Mouse (Mus musculus) thymus, adult 2 months (tissue): Measurements from ENCODE around the gene Itgb7. TPM values are rescaled to one million over a fixed set of nuclear protein-coding genes. Genes with fewer than 3 reads are reported as not detected.
A peak's percentile ranks its signal among the peaks of the same experiment; 100 is the strongest.
"Not testable (repeated sequence)": the region's sequence is repeated elsewhere in the genome, so short reads cannot be mapped to it uniquely, and the experiment has no call there.

Experiments used
- DNase-seq: peaks from one replicate; pipeline ENCODE4 v3.0.0; 2021
- H3K27ac ChIP-seq: fragments of 200-500 bp; 2 replicates; pipeline ENCODE4 v1.5.1; 2012; ENCODE audit warnings: low read length, control low read depth; ENCODE audit not compliant: control insufficient read depth, insufficient read depth
- H3K27me3 ChIP-seq: fragments of 200-500 bp; 2 replicates; pipeline ENCODE4 v1.6.1; 2012; ENCODE audit warnings: mild to moderate bottlenecking, low read length, moderate library complexity, mixed read lengths; ENCODE audit not compliant: control insufficient read depth, insufficient read depth
- H3K36me3 ChIP-seq: fragments of 200-500 bp; 2 replicates; pipeline ENCODE4 v1.6.1; 2012; ENCODE audit warnings: mild to moderate bottlenecking, low read length, moderate library complexity; ENCODE audit not compliant: control insufficient read depth, insufficient read depth
- H3K4me1 ChIP-seq: fragments of 200-500 bp; replicated peaks from 2 replicates; pipeline ENCODE4 v1.6.1; 2012; ENCODE audit warnings: low read length; ENCODE audit not compliant: control insufficient read depth, insufficient read depth
- H3K4me3 ChIP-seq: fragments of 200-500 bp; 2 replicates; pipeline ENCODE4 v1.5.1; 2012; ENCODE audit warnings: mild to moderate bottlenecking, low read length, control low read depth, moderate library complexity; ENCODE audit not compliant: control insufficient read depth, insufficient read depth
- CTCF ChIP-seq: fragments of 200-500 bp; IDR thresholded peaks from 2 replicates; pipeline ENCODE4 v1.5.1; 2012; ENCODE audit warnings: mild to moderate bottlenecking, control low read depth, low read length, moderate library complexity, borderline replicate concordance; ENCODE audit not compliant: control insufficient read depth, poor library complexity, insufficient read depth; ENCODE audit errors: extremely low read depth
- POLR2A ChIP-seq: fragments of 200-500 bp; IDR thresholded peaks from 2 replicates; pipeline ENCODE4 v1.6.1; 2012; ENCODE audit warnings: mild to moderate bottlenecking, low read length, control low read depth, moderate library complexity; ENCODE audit not compliant: control insufficient read depth, poor library complexity, insufficient read depth; ENCODE audit errors: extremely low read depth
- WGBS: fragments of 180-500 bp; shearing (Covaris S2); methylation state at CpG from one replicate; pipeline ENCODE4 v1.1.7; 2018; 5-methylcytosine and 5-hydroxymethylcytosine counted together
- polyA plus RNA-seq: library from polyadenylated mRNA; depleted of rRNA; stranded (reverse); fragments of >200 nt; gene quantifications from 2 replicates; pipeline ENCODE4 v1.2.3, GENCODE M21; 2012

Gene Itgb7
- polyA plus RNA-seq, 1 experiment: 82.8 TPM

- Histone ChIP-seq H3K27me3 (no peaks in the 10 kb centered on the region), H3K36me3 (no peaks in the 10 kb centered on the region), H3K27ac (no peak overlapping the region), H3K4me3 (no peak overlapping the region), H3K4me1 (peaks cover 24% of the 10 kb centered on the region)
- TF ChIP-seq POLR2A (no peak), CTCF (peak; percentile 89)
- DNase-seq: peak; percentile 84
- WGBS: 22% methylated on average over 9 of the region's 9 CpGs
Measured at GRCm38 (mm10) chr15:102239260-102239590, 7.5 kb upstream of the Itgb7 start.

DNA sequence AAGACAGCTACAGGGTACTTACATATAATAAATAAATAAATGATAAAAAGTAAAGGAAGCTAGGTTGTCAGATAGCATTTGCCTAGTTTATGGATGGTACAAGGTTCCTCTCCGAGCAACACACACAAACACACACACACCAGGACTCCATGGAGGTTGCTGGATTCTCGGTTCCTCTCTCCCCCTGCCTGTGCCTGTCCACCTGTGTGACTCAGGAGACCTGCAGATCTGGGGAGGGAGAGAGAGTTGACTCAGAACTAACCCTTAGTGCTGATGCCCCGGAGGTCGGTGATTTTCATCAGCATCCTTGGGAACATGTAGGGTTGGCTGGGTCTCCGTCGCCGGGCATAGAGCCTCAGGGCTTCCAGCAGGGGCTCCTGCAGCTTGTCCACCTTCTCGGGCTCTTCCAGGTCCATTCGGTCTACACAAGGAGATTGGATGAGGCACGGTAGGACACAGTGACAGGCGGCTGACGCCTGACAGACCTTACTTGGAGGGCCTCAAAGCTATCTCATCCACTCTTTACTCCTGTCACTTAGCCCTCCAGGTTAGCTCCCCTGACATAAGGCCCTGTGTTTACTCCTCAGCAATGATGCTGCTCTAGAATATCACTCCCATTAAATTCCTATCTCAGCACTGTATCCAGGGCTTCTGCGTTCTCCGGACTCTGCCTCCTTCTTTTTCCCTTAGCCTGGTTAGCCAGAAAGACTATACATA, 7.0 kb upstream of the Itgb7 start:
- no peaks in the 10 kb centered on the region for H3K27me3 ChIP-seq
- no peak for DNase-seq
- peaks cover 28% of the 10 kb centered on the region for H3K4me1 ChIP-seq
- no peak overlapping the region for H3K27ac ChIP-seq
- 91% methylated on average over 14 of the region's 14 CpGs for WGBS
- H3K36me3 ChIP-seq: no peaks in the 10 kb centered on the region
- no peak overlapping the region for H3K4me3 ChIP-seq
- TF ChIP-seq POLR2A (no peak), CTCF (no peak)

GRCm38 (mm10) chr15:102235371-102236027, 3.8 kb upstream of the Itgb7 start:
- no peaks in the 10 kb centered on the region for H3K36me3 ChIP-seq
- TF ChIP-seq POLR2A (no peak), CTCF (no peak)
- H3K4me1 ChIP-seq: peaks cover 46% of the 10 kb centered on the region
- H3K27ac ChIP-seq: no peak overlapping the region
- 26% methylated on average over 21 of the region's 21 CpGs for WGBS
- H3K4me3 ChIP-seq: no peak overlapping the region
- DNase-seq: peak; percentile 31
- no peaks in the 10 kb centered on the region for H3K27me3 ChIP-seq

- WGBS: 0% methylated on average over 2 of the region's 2 CpGs
- peak; percentile 37 for DNase-seq
Measured at GRCm38 (mm10) chr15:102233896-102234295, 2.2 kb upstream of the Itgb7 start.

DNA sequence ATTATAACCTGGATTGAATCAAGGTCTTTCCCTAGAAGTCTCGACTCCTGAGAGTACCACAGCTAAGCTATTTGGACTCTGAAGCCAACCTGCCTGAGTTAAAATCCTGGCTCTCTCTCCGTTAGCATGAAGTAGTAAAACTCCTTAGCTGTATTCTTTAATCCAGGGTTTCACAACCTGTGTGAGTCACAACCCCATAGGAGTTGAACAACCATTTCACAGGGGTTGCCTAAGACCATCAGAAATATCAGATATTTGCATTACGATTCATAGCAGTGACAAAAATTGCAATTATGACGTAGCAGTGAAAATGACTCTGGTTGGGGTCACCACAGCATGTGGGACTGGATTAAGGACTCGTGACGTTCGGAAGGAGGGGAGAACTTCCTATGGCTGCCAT, 1.0 kb upstream of the Itgb7 start:
- no peak for TF ChIP-seq CTCF
- no peak for TF ChIP-seq POLR2A
- WGBS: 93% methylated on average over 7 of the region's 7 CpGs
- H3K36me3 ChIP-seq: no peaks in the 10 kb centered on the region
- no peak for DNase-seq
- H3K4me1 ChIP-seq: peaks cover 47% of the 10 kb centered on the region
- H3K27ac ChIP-seq: no peak overlapping the region
- no peak overlapping the region for H3K4me3 ChIP-seq
- no peaks in the 10 kb centered on the region for H3K27me3 ChIP-seq

More at GRCm38 (mm10) chr15:102233896-102234295, 2.2 kb upstream of the Itgb7 start:
- no peaks in the 10 kb centered on the region for H3K36me3 ChIP-seq
- H3K4me3 ChIP-seq: no peak overlapping the region
- H3K27ac ChIP-seq: no peak overlapping the region; the same call in 1 of the 2 replicates
- peaks cover 47% of the 10 kb centered on the region for H3K4me1 ChIP-seq
- no peaks in the 10 kb centered on the region for H3K27me3 ChIP-seq
- TF ChIP-seq POLR2A (no peak), CTCF (no peak)

- Histone ChIP-seq H3K36me3 (no peaks in the 10 kb centered on the region), H3K27me3 (no peaks in the 10 kb centered on the region), H3K4me1 (peaks cover 49% of the 10 kb centered on the region), H3K4me3 (peak overlapping the region; percentile 37), H3K27ac (peak overlapping the region; percentile 62; the same call in 1 of the 2 replicates)
- TF ChIP-seq POLR2A (no peak), CTCF (no peak)
- peak; percentile 31 for DNase-seq
- WGBS: 61% methylated on average over 17 of the region's 17 CpGs
Measured at GRCm38 (mm10) chr15:102230408-102231321, 1.1 kb downstream of the Itgb7 start.

- not testable (repeated sequence) for H3K27me3 ChIP-seq, H3K27ac ChIP-seq, DNase-seq, H3K36me3 ChIP-seq, H3K4me3 ChIP-seq
- H3K4me1 ChIP-seq: peaks cover 12% of the 10 kb centered on the region
- 16% methylated on average over 6 of the region's 6 CpGs for WGBS
Measured at GRCm38 (mm10) chr15:102225619-102226018, 6.1 kb downstream of the Itgb7 start.
